Mouse (Mus musculus): Measurements from ENCODE around the gene Bcl2l15. TPM values are rescaled to one million over a fixed set of nuclear protein-coding genes. Genes with fewer than 3 reads are reported as not detected.

Bcl2l15 gene
- polyA plus RNA-seq, 1 experiment from 2014 or later, result 1.7 TPM

DNA sequence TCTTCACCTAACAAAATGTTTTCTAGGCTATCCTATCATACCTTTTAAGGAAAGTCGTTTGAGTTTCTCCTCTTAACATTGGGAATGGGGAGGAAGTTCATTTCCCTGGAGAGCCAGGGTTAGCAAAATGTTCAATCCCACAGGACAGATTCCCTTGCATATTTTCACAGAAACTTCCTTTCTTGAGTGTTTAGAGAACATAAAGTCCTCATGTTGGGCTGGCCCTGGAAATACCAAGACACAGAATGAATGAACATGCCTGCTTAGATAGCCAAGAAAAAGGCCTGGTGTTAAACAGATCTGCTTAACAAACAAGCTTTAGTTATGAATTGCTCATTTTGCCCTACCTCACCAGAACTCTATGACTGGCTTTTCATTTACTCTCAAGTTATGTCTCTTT, 39.8 kb upstream of the Bcl2l15 start:
- Histone ChIP-seq H3K36me3 (ENCODE audit: control insufficient read depth, insufficient read depth) (no peaks in the 10 kb centered on the region), H3K9me3 (replicated peaks; ENCODE audit: control insufficient read depth, low read length) (no peaks in the 10 kb centered on the region), H3K4me3 (ENCODE audit: low read depth, low read length) (no peak overlapping the region), H3K27me3 (ENCODE audit: control insufficient read depth, insufficient read depth, low read depth, low read length) (no peaks in the 10 kb centered on the region), H3K4me1 (ENCODE audit: control insufficient read depth, low read depth, low read length) (peaks cover 54% of the 10 kb centered on the region), H3K9ac (ENCODE audit: low read depth, low read length) (peak overlapping the region; percentile 14; the same call in 1 of the 2 replicates), H3K4me2 (ENCODE audit: low read depth, low read length) (0 out of 2 replicates have a peak overlapping the region, but pooled peaks have one; percentile 81), H3K27ac (ENCODE audit: low read length) (peak overlapping the region; percentile 96)
- 65% methylated on average over 1 of the region's 1 CpGs for WGBS (ENCODE audit: insufficient replicate concordance)
- no peak for ATAC-seq (ENCODE audit: low read depth)

DNA sequence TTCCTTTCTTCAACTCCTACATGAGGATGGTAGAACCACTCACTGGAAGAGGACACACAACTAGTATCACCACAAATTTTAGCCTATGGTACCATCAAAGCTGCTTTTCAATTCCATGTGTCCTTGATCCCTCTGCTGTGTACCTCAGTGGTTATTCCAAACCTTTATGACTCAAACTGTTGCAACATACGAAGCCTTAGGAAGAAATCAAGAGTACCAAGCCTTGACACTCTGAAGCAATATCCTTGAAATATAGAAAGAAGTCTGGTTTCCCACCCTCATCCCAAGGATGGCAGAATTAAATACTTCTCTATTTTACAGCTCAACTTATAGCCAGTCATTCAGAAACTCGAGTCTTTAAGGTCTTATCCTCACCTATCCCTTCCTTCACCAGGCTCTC, 36.0 kb upstream of the Bcl2l15 start:
- Histone ChIP-seq H3K9ac (ENCODE audit: low read depth, low read length) (no peak overlapping the region), H3K4me1 (ENCODE audit: control insufficient read depth, low read depth, low read length) (peaks cover 68% of the 10 kb centered on the region), H3K4me3 (ENCODE audit: low read depth, low read length) (no peak overlapping the region), H3K4me2 (ENCODE audit: low read depth, low read length) (no peak overlapping the region), H3K27me3 (ENCODE audit: control insufficient read depth, insufficient read depth, low read depth, low read length) (no peaks in the 10 kb centered on the region), H3K36me3 (ENCODE audit: control insufficient read depth, insufficient read depth) (no peaks in the 10 kb centered on the region), H3K27ac (ENCODE audit: low read length) (peak overlapping the region; percentile 39), H3K9me3 (replicated peaks; ENCODE audit: control insufficient read depth, low read length) (no peaks in the 10 kb centered on the region)
- whole genome bisulfite sequencing (ENCODE audit: insufficient replicate concordance), result 48% methylated on average over 2 of the region's 2 CpGs
- no peak for ATAC-seq (ENCODE audit: low read depth)

DNA sequence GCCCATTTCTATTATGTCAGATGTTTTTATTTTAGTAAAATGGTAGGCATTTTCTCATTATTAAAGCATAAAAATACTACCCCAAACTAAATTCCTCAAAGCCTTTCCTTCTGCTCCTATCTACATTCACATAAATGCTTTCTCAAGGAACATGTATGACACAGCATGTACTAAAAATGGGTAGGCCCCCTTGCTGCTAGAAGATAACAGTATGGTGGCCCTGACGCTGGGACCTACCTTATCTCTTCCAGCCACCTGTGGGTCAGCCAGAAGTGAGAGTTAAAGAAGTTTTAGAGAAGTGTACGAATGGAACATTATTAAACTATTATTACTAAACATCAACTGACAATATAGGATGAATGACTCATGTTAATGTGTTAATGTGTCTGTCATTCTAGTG, 32.9 kb upstream of the Bcl2l15 start:
- Histone ChIP-seq H3K27ac (ENCODE audit: low read length) (peak overlapping the region; percentile 97), H3K9me3 (replicated peaks; ENCODE audit: control insufficient read depth, low read length) (no peaks in the 10 kb centered on the region), H3K9ac (ENCODE audit: low read depth, low read length) (no peak overlapping the region), H3K4me2 (ENCODE audit: low read depth, low read length) (peak overlapping the region; percentile 65), H3K36me3 (ENCODE audit: control insufficient read depth, insufficient read depth) (peaks cover 15% of the 10 kb centered on the region), H3K4me1 (ENCODE audit: control insufficient read depth, low read depth, low read length) (peaks cover 63% of the 10 kb centered on the region), H3K27me3 (ENCODE audit: control insufficient read depth, insufficient read depth, low read depth, low read length) (no peaks in the 10 kb centered on the region), H3K4me3 (ENCODE audit: low read depth, low read length) (no peak overlapping the region)
- ATAC-seq (ENCODE audit: low read depth), result peak; percentile 92
- WGBS (ENCODE audit: insufficient replicate concordance), result 11% methylated on average over 2 of the region's 2 CpGs

DNA sequence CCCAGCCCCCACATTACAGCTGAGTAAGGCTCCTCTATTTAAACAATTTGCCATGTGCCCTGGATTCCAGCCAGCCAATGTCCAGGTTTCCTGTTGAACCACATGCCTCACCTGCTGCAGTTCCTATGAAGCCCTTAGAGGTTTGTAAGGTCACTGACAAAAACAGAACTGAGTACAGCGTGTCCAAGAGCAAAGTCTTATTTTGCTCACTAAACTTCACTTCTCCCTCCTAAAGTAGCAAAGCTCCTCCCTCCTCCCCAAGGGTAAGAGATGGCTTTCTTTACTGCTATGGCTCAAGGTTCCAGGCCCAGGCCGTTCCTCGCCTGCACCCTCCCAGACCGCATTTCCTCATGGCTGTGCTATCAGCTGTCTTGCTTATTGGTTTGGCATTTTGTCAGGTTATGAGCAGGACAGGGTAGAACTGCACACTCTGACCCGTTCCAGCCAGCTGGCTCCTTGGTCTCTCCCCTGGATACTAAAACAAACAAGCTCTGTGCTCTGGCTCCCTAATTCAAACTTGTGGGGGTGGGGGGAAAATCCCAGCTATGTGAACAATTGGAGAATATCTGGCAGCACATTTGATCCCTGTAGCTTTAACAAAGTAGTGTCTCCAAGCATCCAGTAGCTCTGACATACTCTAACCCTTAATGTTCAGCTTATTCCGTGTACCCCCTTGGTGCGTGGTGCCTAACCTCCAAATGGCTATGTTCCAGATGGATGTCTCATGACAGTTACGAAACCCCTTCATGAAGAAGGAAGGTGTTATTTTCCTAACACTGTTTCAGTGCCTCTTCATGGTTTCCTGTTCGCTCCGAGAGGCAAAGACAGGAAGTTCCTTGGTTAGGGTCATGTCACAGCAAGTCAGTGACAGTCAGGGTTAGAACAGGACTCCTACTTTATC, 30.5 kb upstream of the Bcl2l15 start:
- H3K27ac ChIP-seq (ENCODE audit: low read length), result peak overlapping the region; percentile 94
- ATAC-seq (ENCODE audit: low read depth), result peak; percentile 73
- peaks cover 26% of the 10 kb centered on the region for H3K36me3 ChIP-seq (ENCODE audit: control insufficient read depth, insufficient read depth)
- 12% methylated on average over 10 of the region's 10 CpGs for WGBS (ENCODE audit: insufficient replicate concordance)
- peak overlapping the region; percentile 8 for H3K4me2 ChIP-seq (ENCODE audit: low read depth, low read length)
- no peaks in the 10 kb centered on the region for H3K9me3 ChIP-seq (replicated peaks; ENCODE audit: control insufficient read depth, low read length)
- no peaks in the 10 kb centered on the region for H3K27me3 ChIP-seq (ENCODE audit: control insufficient read depth, insufficient read depth, low read depth, low read length)
- H3K4me3 ChIP-seq (ENCODE audit: low read depth, low read length), result no peak overlapping the region
- peak overlapping the region; percentile 42 for H3K9ac ChIP-seq (ENCODE audit: low read depth, low read length)
- H3K4me1 ChIP-seq (ENCODE audit: control insufficient read depth, low read depth, low read length), result peaks cover 68% of the 10 kb centered on the region

DNA sequence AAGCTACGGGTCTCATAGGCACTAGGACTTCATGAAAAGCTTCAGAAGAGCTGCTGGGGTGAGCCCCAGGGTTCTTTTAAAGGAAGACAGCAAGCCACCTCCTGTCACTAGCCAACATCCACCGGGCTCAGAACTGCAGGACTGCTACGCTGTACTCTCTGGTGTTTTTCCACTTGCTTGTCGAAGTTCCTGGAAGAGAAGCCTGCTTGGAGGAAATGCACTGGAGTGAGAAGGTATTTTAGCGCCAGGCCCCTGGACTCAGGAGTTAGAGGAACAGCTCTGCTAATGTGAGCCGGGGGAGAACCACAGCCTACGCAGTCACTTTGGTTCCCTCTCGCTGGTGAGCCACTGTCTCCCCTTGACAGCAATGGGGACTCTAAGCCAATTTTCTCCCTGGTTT, 29.5 kb upstream of the Bcl2l15 start:
- 43% methylated on average over 8 of the region's 8 CpGs for WGBS (ENCODE audit: insufficient replicate concordance)
- peak overlapping the region; percentile 91 for H3K27ac ChIP-seq (ENCODE audit: low read length)
- H3K9me3 ChIP-seq (replicated peaks; ENCODE audit: control insufficient read depth, low read length), result no peaks in the 10 kb centered on the region
- H3K27me3 ChIP-seq (ENCODE audit: control insufficient read depth, insufficient read depth, low read depth, low read length), result no peaks in the 10 kb centered on the region
- H3K4me2 ChIP-seq (ENCODE audit: low read depth, low read length), result no peak overlapping the region
- ATAC-seq (ENCODE audit: low read depth), result no peak
- H3K36me3 ChIP-seq (ENCODE audit: control insufficient read depth, insufficient read depth), result peaks cover 31% of the 10 kb centered on the region
- no peak overlapping the region for H3K4me3 ChIP-seq (ENCODE audit: low read depth, low read length)
- peak overlapping the region; percentile 40 for H3K9ac ChIP-seq (ENCODE audit: low read depth, low read length)
- peaks cover 74% of the 10 kb centered on the region for H3K4me1 ChIP-seq (ENCODE audit: control insufficient read depth, low read depth, low read length)

DNA sequence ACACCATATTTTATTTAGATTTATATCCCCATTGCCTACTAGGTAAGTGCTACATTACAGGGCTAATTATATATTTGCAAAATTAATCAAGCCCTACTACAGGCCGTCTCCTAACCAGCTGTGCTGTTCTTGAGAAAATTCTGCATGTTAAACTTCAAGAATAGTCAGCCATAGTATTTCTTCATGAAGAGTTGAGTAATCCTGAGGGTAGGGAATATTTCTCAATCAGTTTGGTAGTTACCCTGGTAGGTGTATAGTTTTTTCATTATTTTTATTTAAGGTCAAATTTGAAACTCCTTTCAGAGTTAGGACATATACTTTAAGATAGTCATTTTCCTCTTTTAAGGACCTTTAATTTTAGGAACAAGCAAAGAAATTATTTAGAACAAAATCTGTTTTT, 26.7 kb upstream of the Bcl2l15 start:
- H3K36me3 ChIP-seq (ENCODE audit: control insufficient read depth, insufficient read depth), result peaks cover 31% of the 10 kb centered on the region
- H3K4me3 ChIP-seq (ENCODE audit: low read depth, low read length), result no peak overlapping the region
- no peaks in the 10 kb centered on the region for H3K9me3 ChIP-seq (replicated peaks; ENCODE audit: control insufficient read depth, low read length)
- ATAC-seq (ENCODE audit: low read depth), result no peak
- peak overlapping the region; percentile 30; the same call in 1 of the 2 replicates for H3K27ac ChIP-seq (ENCODE audit: low read length)
- H3K27me3 ChIP-seq (ENCODE audit: control insufficient read depth, insufficient read depth, low read depth, low read length), result no peaks in the 10 kb centered on the region
- H3K4me2 ChIP-seq (ENCODE audit: low read depth, low read length), result no peak overlapping the region
- no peak overlapping the region for H3K9ac ChIP-seq (ENCODE audit: low read depth, low read length)
- 79% methylated on average over 1 of the region's 1 CpGs for WGBS (ENCODE audit: insufficient replicate concordance)
- peaks cover 59% of the 10 kb centered on the region for H3K4me1 ChIP-seq (ENCODE audit: control insufficient read depth, low read depth, low read length)

DNA sequence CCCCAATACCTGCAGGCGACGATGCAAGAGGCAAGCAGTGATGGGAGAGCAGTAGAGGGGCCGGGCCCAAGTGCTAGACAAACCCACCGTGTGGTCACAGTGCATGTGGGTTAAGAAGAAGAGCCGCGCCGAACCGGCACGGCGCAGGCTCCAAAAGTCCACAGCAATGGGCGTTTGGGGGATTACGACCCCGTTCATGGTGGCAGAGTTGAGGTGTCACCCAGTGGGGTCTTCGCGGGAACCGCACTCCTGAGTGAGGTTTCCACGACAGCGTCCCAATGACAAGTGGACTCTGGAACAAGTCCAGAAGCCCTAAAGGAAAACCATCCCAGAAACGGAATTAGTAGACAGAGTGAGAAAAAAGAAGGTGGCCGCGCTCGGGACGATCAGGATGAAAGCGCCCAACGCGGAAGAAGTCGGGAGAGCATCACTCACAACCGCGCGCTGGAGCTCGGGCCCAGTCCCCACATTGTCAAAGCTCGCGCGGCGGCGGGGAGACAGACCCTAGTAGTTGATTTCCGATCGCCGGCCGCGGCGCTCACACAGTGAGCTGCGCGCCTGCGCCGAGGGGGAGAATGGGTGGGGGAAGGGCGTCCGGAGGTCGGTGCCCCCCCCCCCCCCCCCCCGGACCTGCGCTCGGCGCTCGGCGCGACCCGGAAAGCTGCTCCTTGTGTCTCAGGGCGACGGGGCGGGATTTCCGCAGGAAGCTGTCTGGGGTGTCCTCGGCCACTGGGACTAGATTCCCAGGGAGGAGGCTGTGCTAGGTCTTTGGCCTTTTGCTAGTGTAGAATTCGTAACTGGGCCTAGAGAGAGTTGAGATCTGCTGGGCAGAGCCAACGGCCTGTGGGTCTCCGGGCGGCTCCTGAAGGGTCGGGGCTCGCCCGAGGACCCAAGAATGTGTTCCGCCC, 23.3 kb upstream of the Bcl2l15 start, which contains the start of the genes Dclre1b, Ap4b1 and Gm43064:
Gene Dclre1b (minus strand): TSS at position 554 of the 908 bp plus-strand sequence.
Gene Ap4b1 (plus strand): TSS at position 630 of the 908 bp plus-strand sequence.
Gene Gm43064 (plus strand): TSS at position 683 of the 908 bp plus-strand sequence.
- peak within 1 kb of the TSS; percentile 94 for H3K4me3 ChIP-seq (ENCODE audit: low read depth, low read length)
- H3K9ac ChIP-seq (ENCODE audit: low read depth, low read length), result peak within 1 kb of the TSS; percentile 96
- peak within 1 kb of the TSS; percentile 76 for H3K4me2 ChIP-seq (ENCODE audit: low read depth, low read length)
- H3K9me3 ChIP-seq (replicated peaks; ENCODE audit: control insufficient read depth, low read length), result no peaks in the 10 kb centered on the region
- peak within 1 kb of the TSS; percentile 99 for H3K27ac ChIP-seq (ENCODE audit: low read length)
- ATAC-seq (ENCODE audit: low read depth), result peak; percentile 86
- H3K36me3 ChIP-seq (ENCODE audit: control insufficient read depth, insufficient read depth), result peaks cover 26% of the 10 kb centered on the region
- WGBS (ENCODE audit: insufficient replicate concordance), result under 1% methylated on average over 59 of the region's 70 CpGs
- peaks cover 42% of the 10 kb centered on the region for H3K4me1 ChIP-seq (ENCODE audit: control insufficient read depth, low read depth, low read length)
- H3K27me3 ChIP-seq (ENCODE audit: control insufficient read depth, insufficient read depth, low read depth, low read length), result no peaks in the 10 kb centered on the region

DNA sequence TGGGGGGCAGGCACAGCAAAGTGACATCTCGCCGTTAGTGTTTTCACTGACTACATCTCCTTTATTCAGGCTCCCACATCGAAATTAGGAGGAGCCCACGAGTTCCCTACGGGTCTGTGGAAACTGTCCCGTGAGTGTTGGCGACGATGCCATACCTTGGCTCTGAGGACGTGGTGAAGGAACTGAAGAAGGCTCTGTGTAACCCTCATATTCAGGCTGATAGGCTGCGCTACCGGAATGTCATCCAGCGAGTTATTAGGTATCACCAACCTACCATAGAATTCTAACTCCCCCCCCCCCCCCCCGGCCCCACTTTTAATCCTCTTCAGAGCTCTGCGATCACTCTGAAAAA, 22.6 kb upstream of the Bcl2l15 start:
- peak overlapping the region; percentile 96 for H3K9ac ChIP-seq (ENCODE audit: low read depth, low read length)
- H3K4me1 ChIP-seq (ENCODE audit: control insufficient read depth, low read depth, low read length), result peaks cover 38% of the 10 kb centered on the region
- peak overlapping the region; percentile 94 for H3K4me3 ChIP-seq (ENCODE audit: low read depth, low read length)
- H3K4me2 ChIP-seq (ENCODE audit: low read depth, low read length), result peak overlapping the region; percentile 76
- no peaks in the 10 kb centered on the region for H3K9me3 ChIP-seq (replicated peaks; ENCODE audit: control insufficient read depth, low read length)
- peak; percentile 49 for ATAC-seq (ENCODE audit: low read depth)
- 1% methylated on average over 14 of the region's 14 CpGs for WGBS (ENCODE audit: insufficient replicate concordance)
- H3K36me3 ChIP-seq (ENCODE audit: control insufficient read depth, insufficient read depth), result peaks cover 28% of the 10 kb centered on the region
- no peaks in the 10 kb centered on the region for H3K27me3 ChIP-seq (ENCODE audit: control insufficient read depth, insufficient read depth, low read depth, low read length)
- H3K27ac ChIP-seq (ENCODE audit: low read length), result peak overlapping the region; percentile 99

Data from liver, embryonic 16.5 days (tissue).